Mouse (Mus musculus): ENCODE results near the gene Atp6v1b1. TPM values are rescaled to one million over a fixed set of nuclear protein-coding genes. Genes with fewer than 3 reads are reported as not detected.

The Atp6v1b1 gene
- polyA plus RNA-seq, 1 experiment from 2014 or later, result 1.4 TPM

DNA sequence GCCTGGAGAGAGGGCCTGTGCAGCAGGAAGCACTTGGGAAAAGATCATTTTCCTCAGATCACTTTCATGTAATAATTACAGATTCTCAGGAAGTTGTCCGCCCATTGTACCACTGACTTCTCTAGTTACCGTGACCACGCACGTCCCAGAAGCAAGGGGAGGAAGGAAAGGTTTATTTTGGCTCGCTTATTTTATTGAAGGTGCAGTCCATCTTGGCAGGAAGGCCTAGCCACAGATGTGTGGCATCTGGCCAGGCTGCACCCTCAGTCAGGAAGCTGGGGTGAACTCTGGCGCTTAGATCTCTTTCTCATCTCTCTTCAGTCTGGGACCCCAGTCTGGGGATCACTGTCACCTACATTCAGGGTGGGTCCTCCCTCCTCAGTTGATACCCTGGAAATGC is 4.2 kb upstream of the Atp6v1b1 start:
- Histone ChIP-seq H3K27me3 (ENCODE audit: control insufficient read depth, insufficient read depth, low read depth, low read length) (no peaks in the 10 kb centered on the region; the same call in 1 of the 2 replicates), H3K9me3 (ENCODE audit: control insufficient read depth, low read length) (peaks cover 8% of the 10 kb centered on the region; the same call in 1 of the 2 replicates), H3K9ac (ENCODE audit: low read length) (no peak overlapping the region), H3K36me3 (ENCODE audit: control insufficient read depth, insufficient read depth, low read length) (no peaks in the 10 kb centered on the region), H3K27ac (ENCODE audit: low read length) (no peak overlapping the region), H3K4me2 (ENCODE audit: low read depth, low read length) (no peak overlapping the region), H3K4me3 (ENCODE audit: low read length) (no peak overlapping the region), H3K4me1 (replicated peaks; ENCODE audit: control insufficient read depth, insufficient read depth, low read length) (no peaks in the 10 kb centered on the region)
- 53% methylated on average over 6 of the region's 6 CpGs for WGBS
- peak; percentile 43; the same call in 1 of the 2 replicates for ATAC-seq (ENCODE audit: low read depth)

DNA sequence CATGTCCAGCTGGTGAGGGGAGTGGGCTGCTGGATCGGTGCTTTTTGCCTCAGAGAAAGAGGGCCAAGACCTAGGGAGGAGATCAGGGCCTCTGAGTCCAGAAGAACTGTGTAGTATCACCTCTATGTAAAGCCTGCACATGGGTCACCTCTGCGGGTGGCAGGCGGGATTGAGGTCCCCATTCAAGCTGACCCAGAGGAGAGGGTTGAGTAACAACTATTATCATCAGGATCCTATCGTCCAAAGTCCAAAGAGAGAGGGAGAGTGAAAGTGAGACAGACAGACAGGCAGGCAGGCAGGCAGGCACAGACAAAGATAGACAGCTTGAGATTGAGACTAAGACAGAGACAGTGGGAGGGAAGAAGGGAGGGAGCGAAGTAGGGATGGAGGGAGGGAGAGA is 422 bp downstream of the Atp6v1b1 start:
- H3K27ac ChIP-seq (ENCODE audit: low read length), result no peak overlapping the region
- WGBS, result 55% methylated on average over 5 of the region's 5 CpGs
- no peak overlapping the region for H3K9ac ChIP-seq (ENCODE audit: low read length)
- no peaks in the 10 kb centered on the region for H3K36me3 ChIP-seq (ENCODE audit: control insufficient read depth, insufficient read depth, low read length)
- H3K27me3 ChIP-seq (ENCODE audit: control insufficient read depth, insufficient read depth, low read depth, low read length), result peaks cover 4% of the 10 kb centered on the region
- H3K9me3 ChIP-seq (ENCODE audit: control insufficient read depth, low read length), result 0 out of 2 replicates have a peak, but pooled peaks cover 3% of the 10 kb centered on the region
- H3K4me3 ChIP-seq (ENCODE audit: low read length), result no peak overlapping the region
- ATAC-seq (ENCODE audit: low read depth), result no peak
- H3K4me2 ChIP-seq (ENCODE audit: low read depth, low read length), result no peak overlapping the region
- no peaks in the 10 kb centered on the region; the same call in 1 of the 2 replicates for H3K4me1 ChIP-seq (replicated peaks; ENCODE audit: control insufficient read depth, insufficient read depth, low read length)

DNA sequence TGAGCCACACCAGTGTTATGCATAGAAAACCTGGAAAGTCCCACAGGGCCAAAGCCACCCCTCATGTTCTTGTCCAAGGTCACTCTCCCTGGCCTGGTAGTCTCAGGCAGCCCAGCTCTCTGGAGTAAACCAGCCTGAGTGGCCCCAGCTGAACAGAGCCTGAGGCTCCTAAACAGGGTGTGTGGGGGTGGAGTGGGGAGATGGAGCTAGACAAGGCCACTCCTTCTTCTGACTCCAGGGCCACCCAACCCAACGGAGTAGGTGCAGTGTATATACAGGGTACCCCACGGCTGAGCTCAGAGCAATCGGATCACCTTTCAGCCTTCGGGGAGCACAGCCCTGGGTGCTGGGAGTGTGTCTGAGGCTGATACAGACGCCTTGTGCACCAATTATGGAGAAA is 1.3 kb downstream of the Atp6v1b1 start:
- no peaks in the 10 kb centered on the region; the same call in 1 of the 2 replicates for H3K4me1 ChIP-seq (replicated peaks; ENCODE audit: control insufficient read depth, insufficient read depth, low read length)
- H3K36me3 ChIP-seq (ENCODE audit: control insufficient read depth, insufficient read depth, low read length), result no peaks in the 10 kb centered on the region
- no peak overlapping the region for H3K9ac ChIP-seq (ENCODE audit: low read length)
- H3K27me3 ChIP-seq (ENCODE audit: control insufficient read depth, insufficient read depth, low read depth, low read length), result peaks cover 4% of the 10 kb centered on the region
- H3K4me3 ChIP-seq (ENCODE audit: low read length), result no peak overlapping the region
- H3K4me2 ChIP-seq (ENCODE audit: low read depth, low read length), result no peak overlapping the region
- peak overlapping the region; percentile 51; the same call in 1 of the 2 replicates for H3K27ac ChIP-seq (ENCODE audit: low read length)
- WGBS, result 54% methylated on average over 5 of the region's 5 CpGs
- 0 out of 2 replicates have a peak, but pooled peaks cover 3% of the 10 kb centered on the region for H3K9me3 ChIP-seq (ENCODE audit: control insufficient read depth, low read length)
- ATAC-seq (ENCODE audit: low read depth), result peak; percentile 47

DNA sequence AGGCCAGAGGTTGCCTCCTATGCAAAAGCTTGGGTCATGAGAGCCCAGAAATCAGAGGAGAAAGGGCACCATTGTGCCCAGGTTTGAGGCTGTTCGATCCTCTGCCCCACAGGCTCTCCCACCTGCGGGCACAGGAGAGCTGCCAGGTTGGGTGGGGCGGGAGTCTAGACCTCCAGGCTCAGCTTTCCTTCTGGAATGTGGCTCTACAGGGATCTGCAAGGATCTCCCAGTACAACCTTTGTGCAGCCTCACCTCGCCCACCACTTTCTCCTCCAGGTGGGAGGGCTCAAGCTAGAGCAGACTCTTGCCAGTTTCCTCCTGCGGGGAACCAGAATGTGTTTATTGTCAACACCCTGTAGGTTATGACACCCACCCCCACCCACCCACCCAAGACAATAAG is 1.8 kb downstream of the Atp6v1b1 start:
- Histone ChIP-seq H3K27me3 (ENCODE audit: control insufficient read depth, insufficient read depth, low read depth, low read length) (peaks cover 4% of the 10 kb centered on the region), H3K27ac (ENCODE audit: low read length) (peak overlapping the region; percentile 51; the same call in 1 of the 2 replicates)

DNA sequence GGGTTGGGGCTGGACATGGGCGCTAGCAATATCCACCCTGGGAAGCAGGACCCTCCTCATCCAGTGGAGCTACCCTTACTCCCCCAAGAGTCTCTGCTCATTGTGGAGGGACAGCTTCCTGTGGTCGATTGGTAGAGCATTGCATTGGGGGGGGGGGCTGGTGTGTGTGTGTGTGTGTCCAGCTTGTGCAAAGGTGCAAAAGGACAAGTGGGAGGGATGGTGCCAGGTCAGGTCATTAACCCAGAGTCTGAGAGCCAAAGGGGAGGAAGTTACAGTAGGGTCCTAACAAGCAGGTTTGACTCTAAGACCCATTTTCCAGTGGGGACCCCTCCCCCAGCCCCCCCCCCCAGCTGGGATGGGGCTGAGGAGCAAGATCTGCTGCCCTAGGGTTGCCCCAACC is 2.7 kb downstream of the Atp6v1b1 start:
- H3K4me3 ChIP-seq (ENCODE audit: low read length), result no peak overlapping the region
- no peak overlapping the region for H3K9ac ChIP-seq (ENCODE audit: low read length)
- WGBS, result 50% methylated on average over 2 of the region's 2 CpGs
- no peaks in the 10 kb centered on the region for H3K36me3 ChIP-seq (ENCODE audit: control insufficient read depth, insufficient read depth, low read length)
- H3K27me3 ChIP-seq (ENCODE audit: control insufficient read depth, insufficient read depth, low read depth, low read length), result peaks cover 4% of the 10 kb centered on the region
- no peaks in the 10 kb centered on the region; the same call in 1 of the 2 replicates for H3K4me1 ChIP-seq (replicated peaks; ENCODE audit: control insufficient read depth, insufficient read depth, low read length)
- no peak for ATAC-seq (ENCODE audit: low read depth)
- no peak overlapping the region for H3K27ac ChIP-seq (ENCODE audit: low read length)
- no peak overlapping the region for H3K4me2 ChIP-seq (ENCODE audit: low read depth, low read length)
- 0 out of 2 replicates have a peak, but pooled peaks cover 3% of the 10 kb centered on the region for H3K9me3 ChIP-seq (ENCODE audit: control insufficient read depth, low read length)

More for the DNA sequence above, 1.8 kb downstream of the Atp6v1b1 start:
- Histone ChIP-seq H3K4me3 (ENCODE audit: low read length) (no peak overlapping the region), H3K4me2 (ENCODE audit: low read depth, low read length) (no peak overlapping the region), H3K36me3 (ENCODE audit: control insufficient read depth, insufficient read depth, low read length) (no peaks in the 10 kb centered on the region), H3K9ac (ENCODE audit: low read length) (no peak overlapping the region), H3K4me1 (replicated peaks; ENCODE audit: control insufficient read depth, insufficient read depth, low read length) (no peaks in the 10 kb centered on the region; the same call in 1 of the 2 replicates), H3K9me3 (ENCODE audit: control insufficient read depth, low read length) (0 out of 2 replicates have a peak, but pooled peaks cover 3% of the 10 kb centered on the region)
- ATAC-seq (ENCODE audit: low read depth), result peak; percentile 72
- 35% methylated on average over 5 of the region's 5 CpGs for WGBS

DNA sequence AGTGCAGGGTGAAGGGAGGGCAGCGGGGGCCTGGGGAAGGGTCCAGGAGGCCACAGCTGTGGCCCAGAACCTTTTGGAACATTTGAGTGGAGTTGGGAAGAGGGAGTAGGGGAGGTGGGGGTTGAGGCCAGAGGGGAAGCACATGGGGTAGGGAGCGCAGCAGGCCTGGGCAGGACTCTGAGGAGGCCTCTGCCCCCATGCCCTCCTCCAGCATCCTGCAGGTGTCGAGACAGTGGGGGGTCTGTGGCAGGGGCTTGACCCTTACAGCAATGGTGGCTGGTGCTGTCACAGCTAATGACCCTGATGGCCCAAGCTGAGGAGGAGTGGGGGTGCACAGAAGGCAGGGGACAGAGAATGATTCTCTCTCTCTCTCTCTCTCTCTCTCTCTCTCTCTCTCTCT is 6.5 kb downstream of the Atp6v1b1 start:
- Histone ChIP-seq H3K4me1 (replicated peaks; ENCODE audit: control insufficient read depth, insufficient read depth, low read length) (no peaks in the 10 kb centered on the region; the same call in 1 of the 2 replicates), H3K4me2 (ENCODE audit: low read depth, low read length) (no peak overlapping the region), H3K27me3 (ENCODE audit: control insufficient read depth, insufficient read depth, low read depth, low read length) (peaks cover 8% of the 10 kb centered on the region), H3K9ac (ENCODE audit: low read length) (no peak overlapping the region), H3K9me3 (ENCODE audit: control insufficient read depth, low read length) (no peaks in the 10 kb centered on the region), H3K4me3 (ENCODE audit: low read length) (no peak overlapping the region), H3K36me3 (ENCODE audit: control insufficient read depth, insufficient read depth, low read length) (no peaks in the 10 kb centered on the region), H3K27ac (ENCODE audit: low read length) (no peak overlapping the region)
- WGBS, result 52% methylated on average over 3 of the region's 3 CpGs
- no peak for ATAC-seq (ENCODE audit: low read depth)

DNA sequence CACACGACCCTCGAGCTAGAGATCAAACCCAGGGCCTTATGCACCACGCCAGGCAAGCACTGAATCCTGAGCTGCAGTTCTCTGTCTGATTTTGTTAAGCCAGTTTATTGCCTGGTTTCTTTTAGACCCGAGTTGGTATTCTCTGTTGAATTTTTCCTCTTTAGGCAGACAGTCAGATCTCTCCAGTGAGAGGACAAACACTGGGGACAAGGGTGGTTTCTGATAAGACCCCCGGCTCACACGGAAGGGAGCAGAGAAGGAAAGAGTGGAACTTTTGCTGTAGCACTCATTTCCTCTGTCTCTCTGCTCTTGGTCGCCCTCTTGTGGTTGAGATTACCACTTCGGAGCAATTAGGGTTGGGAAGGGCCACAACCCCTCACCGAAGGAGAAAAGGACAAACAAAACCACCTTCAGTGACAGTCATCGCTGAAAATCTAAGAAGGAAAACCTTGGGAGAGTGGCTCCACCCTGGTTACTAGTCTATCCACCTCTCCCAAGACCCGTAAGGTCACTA is 7.4 kb downstream of the Atp6v1b1 start:
- Histone ChIP-seq H3K9ac (ENCODE audit: low read length) (0 out of 2 replicates have a peak overlapping the region, but pooled peaks have one; percentile 12), H3K4me1 (replicated peaks; ENCODE audit: control insufficient read depth, insufficient read depth, low read length) (no peaks in the 10 kb centered on the region), H3K4me3 (ENCODE audit: low read length) (no peak overlapping the region), H3K27me3 (ENCODE audit: control insufficient read depth, insufficient read depth, low read depth, low read length) (peaks cover 8% of the 10 kb centered on the region), H3K36me3 (ENCODE audit: control insufficient read depth, insufficient read depth, low read length) (no peaks in the 10 kb centered on the region), H3K27ac (ENCODE audit: low read length) (no peak overlapping the region), H3K4me2 (ENCODE audit: low read depth, low read length) (no peak overlapping the region), H3K9me3 (ENCODE audit: control insufficient read depth, low read length) (no peaks in the 10 kb centered on the region)
- 9% methylated on average over 11 of the region's 11 CpGs for WGBS
- 0 out of 2 replicates have a peak, but pooled peaks have one; percentile 39 for ATAC-seq (ENCODE audit: low read depth)

DNA sequence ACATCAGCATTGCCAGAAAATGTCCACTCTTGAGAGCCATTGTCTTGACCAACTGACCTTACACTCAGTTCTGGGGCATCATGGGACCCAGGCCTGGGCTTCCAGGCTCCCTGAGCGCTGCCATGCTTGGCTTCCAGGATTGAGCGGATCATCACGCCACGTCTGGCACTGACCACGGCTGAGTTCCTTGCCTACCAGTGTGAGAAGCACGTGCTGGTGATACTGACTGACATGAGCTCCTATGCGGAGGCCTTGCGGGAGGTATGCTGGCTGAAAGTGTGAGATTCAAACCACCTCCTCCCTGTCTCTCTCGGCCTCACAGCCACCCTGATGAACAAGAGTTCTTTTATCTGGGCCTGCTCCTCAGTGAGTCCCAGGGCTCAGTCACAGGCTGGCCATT is 13.3 kb downstream of the Atp6v1b1 start:
- WGBS, result 61% methylated on average over 9 of the region's 9 CpGs
- Histone ChIP-seq H3K4me2 (ENCODE audit: low read depth, low read length) (no peak overlapping the region), H3K4me1 (replicated peaks; ENCODE audit: control insufficient read depth, insufficient read depth, low read length) (no peaks in the 10 kb centered on the region; the same call in 1 of the 2 replicates), H3K9me3 (ENCODE audit: control insufficient read depth, low read length) (no peaks in the 10 kb centered on the region), H3K36me3 (ENCODE audit: control insufficient read depth, insufficient read depth, low read length) (no peaks in the 10 kb centered on the region), H3K4me3 (ENCODE audit: low read length) (no peak overlapping the region), H3K27ac (ENCODE audit: low read length) (no peak overlapping the region), H3K27me3 (ENCODE audit: control insufficient read depth, insufficient read depth, low read depth, low read length) (peaks cover 36% of the 10 kb centered on the region), H3K9ac (ENCODE audit: low read length) (no peak overlapping the region)
- ATAC-seq (ENCODE audit: low read depth), result no peak

DNA sequence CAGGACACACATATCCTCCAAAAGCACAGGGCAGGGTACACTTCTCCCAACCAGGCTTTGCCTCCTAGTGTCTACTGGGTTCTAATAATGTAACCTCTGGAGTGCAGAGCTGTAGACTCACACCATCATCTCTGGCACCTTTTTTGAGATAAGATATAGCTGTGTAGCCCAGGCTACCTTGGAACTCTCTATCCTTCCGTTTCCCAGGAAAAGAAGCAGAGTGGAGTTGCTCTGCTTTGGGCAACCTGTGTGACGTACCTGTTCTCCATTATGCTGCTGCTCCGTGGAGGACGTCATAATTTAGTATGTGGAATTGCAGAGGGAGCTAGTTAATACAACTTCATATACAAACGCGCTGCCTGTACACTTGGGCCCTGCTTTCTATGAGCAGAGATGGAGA is 19.6 kb downstream of the Atp6v1b1 start, which contains the start of gene Ankrd53:
Gene Ankrd53, plus strand, starts transcription at position 301 of the 400 bp plus-strand sequence.
- 27% methylated on average over 6 of the region's 6 CpGs for WGBS
- no peaks in the 10 kb centered on the region for H3K36me3 ChIP-seq (ENCODE audit: control insufficient read depth, insufficient read depth, low read length)
- peak within 1 kb of the TSS; percentile 42 for H3K4me3 ChIP-seq (ENCODE audit: low read length)
- peak within 1 kb of the TSS; percentile 59 for H3K9ac ChIP-seq (ENCODE audit: low read length)
- no peaks in the 10 kb centered on the region for H3K9me3 ChIP-seq (ENCODE audit: control insufficient read depth, low read length)
- no peak for ATAC-seq (ENCODE audit: low read depth)
- peaks cover 43% of the 10 kb centered on the region for H3K27me3 ChIP-seq (ENCODE audit: control insufficient read depth, insufficient read depth, low read depth, low read length)
- peaks cover 8% of the 10 kb centered on the region for H3K4me1 ChIP-seq (replicated peaks; ENCODE audit: control insufficient read depth, insufficient read depth, low read length)
- H3K27ac ChIP-seq (ENCODE audit: low read length), result no peak within 1 kb of the TSS
- peak within 1 kb of the TSS; percentile 59 for H3K4me2 ChIP-seq (ENCODE audit: low read depth, low read length)
